9 mouse cellular contexts compared by ENCODE assay signal in genomic region chr13:63562141-63562971, GRCm38 (mm10). TPM values are rescaled to one million over a fixed set of nuclear protein-coding genes. Genes with fewer than 3 reads are reported as not detected.
A peak's percentile ranks its signal among the peaks of the same experiment; 100 is the strongest.
DNase-seq lines count a peak whose midpoint lies in the region; ATAC-seq and TF ChIP-seq lines count a peak whose summit lies in the region.
"Had no signal": no experiment of that assay in that cellular context is flagged by ENCODE, and none has a peak within 500 bp of the region (broad histone marks: within the 10 kb centered on the region; RNA-seq: fewer than 3 reads in every experiment).

No protein-coding gene starts in this region.

- no peak for TF ChIP-seq CTCF in bone marrow macrophage, adult 2 months (IDR thresholded peaks at IDR 0.05; ENCODE audit: low read depth, low read length)

- H3K4me3 ChIP-seq in heart, embryonic 11.5 days (ENCODE audit: low read depth, low read length) = peak overlapping the region; percentile 95
- H3K4me3 ChIP-seq in bone marrow macrophage, adult 2 months (ENCODE audit: insufficient read depth, low read length) = peak overlapping the region; percentile 78
- peak overlapping the region; percentile 86 for H3K4me3 ChIP-seq in hindbrain, embryonic 10.5 days
- H3K4me3 ChIP-seq in liver, embryonic 11.5 days (ENCODE audit: low read depth, low read length) = peak overlapping the region; percentile 93

- H3K27me3 ChIP-seq in heart, embryonic 11.5 days (ENCODE audit: control insufficient read depth, insufficient read depth, low read length) = no peaks in the 10 kb centered on the region
- no peaks in the 10 kb centered on the region for H3K27me3 ChIP-seq in hindbrain, embryonic 10.5 days (ENCODE audit: insufficient read depth, poor library complexity, severe bottlenecking)
- H3K27me3 ChIP-seq in liver, embryonic 11.5 days (replicated peaks; ENCODE audit: control insufficient read depth, insufficient read depth, low read length) = no peaks in the 10 kb centered on the region

- no peaks in the 10 kb centered on the region for H3K36me3 ChIP-seq in heart, embryonic 11.5 days (ENCODE audit: control insufficient read depth, insufficient read depth, low read length)
- H3K36me3 ChIP-seq in hindbrain, embryonic 10.5 days = peaks cover 54% of the 10 kb centered on the region
- H3K36me3 ChIP-seq in liver, embryonic 11.5 days (ENCODE audit: control insufficient read depth, insufficient read depth, low read length) = no peaks in the 10 kb centered on the region; the same call in 1 of the 2 replicates

- no peak for DNase-seq in heart, adult 9 months (ENCODE audit: low spot score in 2 of 2)
- peak; percentile 44 for DNase-seq in hindbrain, embryonic 10.5 days (ENCODE audit: low spot score)
- peak; percentile 39 for DNase-seq in liver, embryonic 11.5 days (ENCODE audit: low spot score)
- DNase-seq in thymus, postnatal 10 days (ENCODE audit: low spot score in 2 of 2) = peak; percentile 17 to 33
- DNase-seq in urinary bladder, postnatal 4 days (ENCODE audit: low spot score in 2 of 2) = no peak
- no peak for DNase-seq in urinary bladder, postnatal 25 days (ENCODE audit: low spot score)

- peak overlapping the region; percentile 99 for H3K4me2 ChIP-seq in heart, embryonic 11.5 days
- peak overlapping the region; percentile 99 for H3K4me2 ChIP-seq in liver, embryonic 11.5 days

- peak overlapping the region; percentile 99 for H3K27ac ChIP-seq in heart, embryonic 11.5 days (ENCODE audit: low read depth, low read length)
- H3K27ac ChIP-seq in bone marrow macrophage, adult 2 months (ENCODE audit: insufficient read depth, low read depth, low read length) = no peak overlapping the region
- peak overlapping the region; percentile 98 for H3K27ac ChIP-seq in hindbrain, embryonic 10.5 days
- H3K27ac ChIP-seq in liver, embryonic 11.5 days (ENCODE audit: low read depth, low read length) = peak overlapping the region; percentile 99
- H3K27ac ChIP-seq: macrophage had no signal

- no peak for ATAC-seq in heart, embryonic 11.5 days (replicated peaks; ENCODE audit: insufficient number of reproducible peaks, low FRiP score, low TSS enrichment)
- no peak for ATAC-seq in liver, embryonic 11.5 days (replicated peaks; ENCODE audit: low FRiP score)

- TF ChIP-seq POLR2A in bone marrow macrophage, adult 2 months (IDR thresholded peaks at IDR 0.05; ENCODE audit: borderline replicate concordance, low read depth, low read length) = no peak

- H3K9me3 ChIP-seq in heart, embryonic 11.5 days (replicated peaks; ENCODE audit: control insufficient read depth, low read length) = no peaks in the 10 kb centered on the region
- no peaks in the 10 kb centered on the region for H3K9me3 ChIP-seq in hindbrain, embryonic 10.5 days
- no peaks in the 10 kb centered on the region for H3K9me3 ChIP-seq in liver, embryonic 11.5 days (ENCODE audit: control insufficient read depth, low read length)

- peaks cover 40% of the 10 kb centered on the region for H3K4me1 ChIP-seq in heart, embryonic 11.5 days (ENCODE audit: control insufficient read depth, insufficient read depth, low read length)
- peaks cover 6% of the 10 kb centered on the region; the same call in 1 of the 2 replicates for H3K4me1 ChIP-seq in bone marrow macrophage, adult 2 months (ENCODE audit: control insufficient read depth, insufficient read depth, low read length)
- peaks cover 65% of the 10 kb centered on the region for H3K4me1 ChIP-seq in hindbrain, embryonic 10.5 days (replicated peaks)
- peaks cover 41% of the 10 kb centered on the region for H3K4me1 ChIP-seq in liver, embryonic 11.5 days (replicated peaks; ENCODE audit: control insufficient read depth, insufficient read depth, low read length)

- 3% methylated on average over 7 of the region's 7 CpGs for WGBS in heart, embryonic 11.5 days (ENCODE audit: insufficient replicate concordance)
- 1% methylated on average over 7 of the region's 7 CpGs for whole genome bisulfite sequencing in hindbrain, embryonic 10.5 days
- 3% methylated on average over 7 of the region's 7 CpGs for WGBS in liver, embryonic 11.5 days

- peak overlapping the region; percentile 99 for H3K9ac ChIP-seq in heart, embryonic 11.5 days (ENCODE audit: low read depth, low read length)
- H3K9ac ChIP-seq in liver, embryonic 11.5 days (ENCODE audit: low read depth, low read length) = peak overlapping the region; percentile 76

RNA-seq across cellular contexts. Expression of gene Ptch1, which starts 11.0 kb away (rescaled TPM):
- polyA plus RNA-seq in heart, embryonic 11.5 days (2014; fragmentation: Nextera tagmentation; extraction: Ambion mirVana) = 7.4 and 11.8 TPM in 2 replicates
- 1.6 and 2.5 TPM in 2 replicates for polyA plus RNA-seq in bone marrow macrophage, adult 2 months (2012; ENCODE audit: insufficient read depth, insufficient read length, missing spikeins)
- 21.8 and 22.1 TPM in 2 replicates for polyA plus RNA-seq in hindbrain, embryonic 10.5 days (2016; fragmentation: Nextera tagmentation; extraction: Ambion mirVana)
- 14.0 and 15.0 TPM in 2 replicates for polyA plus RNA-seq in liver, embryonic 11.5 days (2014; fragmentation: Nextera tagmentation; extraction: Ambion mirVana)

Comparison
In these comparisons a context has a peak if more than half of its experiments do, and no peak if none do; other contexts are left out.
1. DNase-seq: peak in hindbrain, embryonic 10.5 days (single experiment), liver, embryonic 11.5 days (single experiment) and thymus, postnatal 10 days (2 of 2); none in heart, adult 9 months (0 of 2), urinary bladder, postnatal 4 days (0 of 2) and urinary bladder, postnatal 25 days (single experiment).
2. Peak in every context shown above with its lines, with median percentiles within 50 percentile points of each other: H3K4me3 ChIP-seq.